Mouse (Mus musculus) hindbrain, embryonic 12.5 days (tissue): ENCODE results near the gene Toe1. TPM values are rescaled to one million over a fixed set of nuclear protein-coding genes. Genes with fewer than 3 reads are reported as not detected.

Experiments used
- ATAC-seq: fragments of 200-750 bp; cut with Nextera tagmentation; 2 replicates; pipeline ENCODE4 v1.8.0; 2017; ENCODE audit warnings: moderate TSS enrichment; ENCODE audit not compliant: low FRiP score
- H3K27ac ChIP-seq: fragments of 300-500 bp; sonication (generic); 2 replicates; pipeline ENCODE4 v1.5.1; 2016; ENCODE audit warnings: mild to moderate bottlenecking
- H3K27me3 ChIP-seq: fragments of 300-500 bp; sonication (generic); 2 replicates; pipeline ENCODE4 v1.6.1; 2016; ENCODE audit warnings: mild to moderate bottlenecking
- H3K36me3 ChIP-seq: fragments of 300-500 bp; sonication (generic); 2 replicates; pipeline ENCODE4 v1.6.1; 2016; ENCODE audit warnings: mild to moderate bottlenecking
- H3K4me1 ChIP-seq: fragments of 300-500 bp; sonication (generic); 2 replicates; pipeline ENCODE4 v1.6.1; 2016
- H3K4me2 ChIP-seq: fragments of 300-500 bp; sonication (generic); replicated peaks from 2 replicates; pipeline ENCODE4 v1.6.1; 2016; ENCODE audit warnings: mild to moderate bottlenecking
- H3K4me3 ChIP-seq: fragments of 300-500 bp; sonication (generic); 2 replicates; pipeline ENCODE4 v1.5.1; 2016; ENCODE audit warnings: mild to moderate bottlenecking
- H3K9ac ChIP-seq: fragments of 300-500 bp; sonication (generic); 2 replicates; pipeline ENCODE4 v1.6.1; 2016; ENCODE audit warnings: mild to moderate bottlenecking, moderate library complexity
- H3K9me3 ChIP-seq: fragments of 300-500 bp; sonication (generic); replicated peaks from 2 replicates; pipeline ENCODE4 v1.6.1; 2016; ENCODE audit warnings: mild to moderate bottlenecking
- WGBS: fragments of 180-500 bp; shearing (Covaris S2); methylation state at CpG from one replicate; pipeline ENCODE4 v1.1.7; 2016; 5-methylcytosine and 5-hydroxymethylcytosine counted together
- polyA plus RNA-seq: library from polyadenylated mRNA; unstranded; fragments of >200 nt; fragmentation: Nextera tagmentation; extraction: Ambion mirVana; gene quantifications from 2 replicates; pipeline ENCODE4 v1.2.1, GENCODE M21; 2016

Gene Toe1
- polyA plus RNA-seq, 1 experiment from 2014 or later, result 32.1 TPM

DNA sequence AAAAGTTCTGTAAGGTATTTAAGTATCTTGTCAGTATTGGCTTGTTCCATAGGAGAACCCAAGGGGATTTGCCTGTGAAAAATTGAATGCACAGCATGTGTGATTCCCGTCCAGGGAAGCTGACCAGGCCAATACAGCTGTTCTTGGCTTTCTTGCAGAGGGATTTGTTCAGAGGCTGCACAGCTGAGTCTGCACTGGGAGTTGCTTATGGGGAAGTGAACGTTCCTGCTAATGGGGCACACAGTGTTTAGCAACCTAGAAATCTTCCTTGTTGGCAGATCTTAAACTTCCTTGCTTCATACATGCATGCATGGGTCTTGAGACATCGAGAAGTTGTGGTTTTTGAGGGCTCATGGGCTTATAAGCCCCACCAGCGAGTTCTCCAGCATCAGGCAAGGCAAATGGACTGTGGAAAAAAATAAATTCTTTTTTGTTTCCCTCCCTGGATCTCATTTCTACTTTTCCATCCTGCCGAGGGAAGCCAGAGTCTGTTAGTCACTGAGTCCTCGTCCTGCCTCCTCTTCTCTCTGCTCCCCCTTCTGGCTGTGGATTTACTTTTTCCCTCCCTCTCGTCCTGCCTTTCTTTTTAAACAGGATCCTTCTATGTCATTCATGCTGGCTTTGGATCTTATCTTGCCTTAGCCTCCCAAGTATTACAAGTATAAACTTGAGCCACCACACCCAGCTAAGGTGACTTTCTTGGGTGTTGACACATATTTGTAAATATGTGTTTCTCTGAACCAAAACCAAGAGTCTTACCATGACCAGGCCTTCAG, 19.3 kb downstream of the Toe1 start:
- Histone ChIP-seq H3K27ac (no peak overlapping the region), H3K27me3 (no peaks in the 10 kb centered on the region), H3K9ac (no peak overlapping the region), H3K4me2 (no peak overlapping the region), H3K4me1 (peaks cover 3% of the 10 kb centered on the region; the same call in 1 of the 2 replicates), H3K9me3 (0 out of 2 replicates have a peak, but pooled peaks cover 2% of the 10 kb centered on the region), H3K36me3 (peaks cover 2% of the 10 kb centered on the region; the same call in 1 of the 2 replicates), H3K4me3 (no peak overlapping the region)
- 39% methylated on average over 7 of the region's 7 CpGs for WGBS
- no peak for ATAC-seq

DNA sequence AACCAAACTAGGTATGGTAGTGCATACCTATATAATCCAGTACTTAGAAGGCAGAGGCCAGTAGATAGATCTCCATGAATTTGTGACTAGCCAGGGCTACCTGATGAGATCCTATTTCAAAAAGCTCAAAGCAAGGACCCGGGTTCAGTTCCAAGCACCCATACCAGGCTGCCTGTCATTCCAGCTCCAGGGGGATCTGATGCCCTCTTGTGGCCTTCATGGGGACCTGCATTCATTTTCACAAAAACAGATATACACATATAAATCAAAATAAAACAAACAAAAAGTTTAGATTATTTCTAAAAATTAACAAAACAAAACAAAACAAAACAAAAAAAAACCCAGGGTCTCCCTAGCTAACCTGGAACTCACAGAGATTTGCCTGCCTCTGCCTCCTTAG, 20.9 kb downstream of the Toe1 start:
- H3K9ac ChIP-seq, result no peak overlapping the region
- peaks cover 2% of the 10 kb centered on the region; the same call in 1 of the 2 replicates for H3K36me3 ChIP-seq
- H3K4me2 ChIP-seq, result no peak overlapping the region
- no peak overlapping the region for H3K4me3 ChIP-seq
- no peaks in the 10 kb centered on the region for H3K27me3 ChIP-seq
- 0 out of 2 replicates have a peak, but pooled peaks cover 2% of the 10 kb centered on the region for H3K9me3 ChIP-seq
- peaks cover 9% of the 10 kb centered on the region for H3K4me1 ChIP-seq
- no peak overlapping the region for H3K27ac ChIP-seq
- WGBS, result 91% methylated on average over 1 of the region's 1 CpGs
- ATAC-seq, result no peak

DNA sequence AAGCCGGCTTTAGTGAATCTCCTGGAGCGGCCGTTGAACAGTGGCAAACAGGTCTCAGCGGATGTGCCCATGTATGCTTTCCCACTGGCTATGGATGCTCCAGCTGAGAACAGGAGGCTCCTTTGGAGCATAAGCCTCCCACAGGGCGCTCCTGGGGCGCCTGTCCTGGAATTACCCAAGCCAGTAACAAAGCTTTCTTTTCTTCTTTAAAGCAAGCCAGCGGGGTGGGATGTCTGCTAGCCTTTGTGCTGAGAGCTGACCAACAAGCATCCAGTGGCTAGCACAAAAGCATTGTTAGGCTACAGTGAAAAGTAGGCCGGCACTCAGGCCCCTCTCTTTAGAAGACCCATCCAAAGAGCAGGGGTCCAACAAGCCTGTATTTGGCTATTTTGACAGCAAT, 25.3 kb downstream of the Toe1 start:
- Histone ChIP-seq H3K36me3 (peaks cover 2% of the 10 kb centered on the region; the same call in 1 of the 2 replicates), H3K4me1 (peaks cover 6% of the 10 kb centered on the region), H3K4me2 (no peak overlapping the region), H3K4me3 (no peak overlapping the region), H3K9ac (0 out of 2 replicates have a peak overlapping the region, but pooled peaks have one; percentile 28), H3K9me3 (0 out of 2 replicates have a peak, but pooled peaks cover 2% of the 10 kb centered on the region), H3K27ac (no peak overlapping the region), H3K27me3 (no peaks in the 10 kb centered on the region)
- no peak for ATAC-seq
- WGBS, result 5% methylated on average over 8 of the region's 8 CpGs

DNA sequence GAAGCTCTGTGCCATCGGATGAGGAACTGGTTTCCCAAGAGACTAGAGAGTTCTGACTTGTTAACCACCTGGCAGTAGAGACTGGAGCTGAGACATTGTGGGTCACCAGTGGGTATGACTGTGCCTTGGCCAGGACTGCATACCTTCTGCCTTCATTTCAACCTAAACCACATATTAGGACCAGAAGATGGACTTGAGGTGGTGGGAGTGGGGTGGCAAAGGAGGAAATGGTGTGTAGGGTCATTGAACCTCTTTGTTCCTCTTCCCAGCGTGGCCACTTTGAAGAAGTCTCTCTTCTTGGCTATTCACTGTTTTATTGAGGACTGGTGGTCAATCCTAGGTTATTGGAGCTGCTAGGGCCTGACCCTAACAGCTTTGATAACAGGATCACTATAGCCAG, 26.1 kb downstream of the Toe1 start:
- Histone ChIP-seq H3K4me1 (peaks cover 6% of the 10 kb centered on the region), H3K27me3 (no peaks in the 10 kb centered on the region), H3K9me3 (no peaks in the 10 kb centered on the region), H3K9ac (no peak overlapping the region), H3K36me3 (no peaks in the 10 kb centered on the region; the same call in 1 of the 2 replicates), H3K27ac (no peak overlapping the region), H3K4me3 (no peak overlapping the region), H3K4me2 (no peak overlapping the region)
- WGBS, result 35% methylated on average over 2 of the region's 2 CpGs
- ATAC-seq, result no peak

DNA sequence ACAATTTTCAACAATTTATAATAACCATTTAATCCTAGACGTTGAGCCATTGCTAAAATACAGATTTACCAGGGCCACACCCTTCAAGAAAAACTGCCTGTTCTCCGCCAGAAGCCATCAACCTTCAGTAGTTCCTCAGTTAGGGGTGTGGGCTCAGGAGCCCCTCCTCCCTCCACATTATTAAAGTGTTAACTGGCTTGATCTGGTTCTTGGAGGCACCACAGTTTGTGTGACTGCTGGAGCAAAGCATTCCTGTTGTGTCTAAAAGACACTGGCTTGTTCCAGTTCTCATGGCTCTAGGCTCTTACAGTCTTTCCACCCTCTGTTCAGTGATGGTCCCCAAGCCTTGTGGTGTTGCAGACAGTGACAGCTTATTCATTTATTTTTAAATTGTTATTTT, 26.9 kb downstream of the Toe1 start:
- Histone ChIP-seq H3K4me3 (no peak overlapping the region), H3K27ac (no peak overlapping the region), H3K4me2 (no peak overlapping the region), H3K9ac (no peak overlapping the region), H3K36me3 (no peaks in the 10 kb centered on the region), H3K4me1 (peaks cover 6% of the 10 kb centered on the region), H3K9me3 (no peaks in the 10 kb centered on the region), H3K27me3 (no peaks in the 10 kb centered on the region)
- 89% methylated on average over 2 of the region's 2 CpGs for WGBS
- ATAC-seq, result no peak

DNA sequence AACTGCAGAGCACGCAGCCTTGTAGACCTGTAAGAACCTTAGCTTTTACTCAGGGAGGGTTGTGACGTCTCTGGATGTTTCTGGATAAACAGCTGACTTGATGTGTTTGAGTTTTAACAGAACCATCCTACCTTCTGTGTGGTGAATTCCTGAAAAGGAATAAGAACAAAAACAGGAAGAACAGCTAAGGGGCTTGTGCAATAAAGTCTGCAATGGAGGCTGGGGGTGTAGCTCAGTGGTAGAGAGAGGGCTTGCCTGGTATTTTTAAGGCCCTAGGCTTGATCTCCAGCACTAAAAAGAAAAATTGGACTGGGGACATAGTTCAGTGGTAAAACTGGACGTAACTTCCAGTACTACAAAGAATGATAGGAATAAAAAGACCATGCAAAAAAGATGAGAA, 30.4 kb downstream of the Toe1 start:
- Histone ChIP-seq H3K9ac (no peak overlapping the region), H3K36me3 (no peaks in the 10 kb centered on the region), H3K27me3 (no peaks in the 10 kb centered on the region), H3K4me1 (peaks cover 1% of the 10 kb centered on the region), H3K27ac (no peak overlapping the region), H3K4me2 (no peak overlapping the region), H3K9me3 (no peaks in the 10 kb centered on the region), H3K4me3 (no peak overlapping the region)
- WGBS, result 86% methylated on average over 3 of the region's 3 CpGs
- no peak for ATAC-seq

DNA sequence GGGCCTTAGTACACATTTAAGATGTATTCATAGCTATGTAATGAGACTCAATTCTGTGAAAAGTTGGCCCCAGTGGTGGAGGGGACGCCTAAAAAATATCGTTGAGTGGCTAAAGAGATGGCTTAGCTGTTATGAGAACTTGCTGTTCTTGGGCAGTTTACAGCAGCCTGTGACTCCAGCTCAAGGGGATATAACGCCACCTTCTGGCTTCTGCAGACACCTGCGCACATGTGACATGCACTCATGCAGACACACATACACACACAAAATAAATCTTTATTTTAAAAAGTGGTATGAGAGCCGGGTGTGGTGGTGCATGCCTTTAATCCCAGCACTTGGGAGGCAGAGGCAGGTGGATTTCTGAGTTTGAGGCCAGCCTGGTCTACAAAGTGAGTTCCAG, 31.0 kb downstream of the Toe1 start:
- no peak overlapping the region for H3K27ac ChIP-seq
- H3K27me3 ChIP-seq, result no peaks in the 10 kb centered on the region
- no peaks in the 10 kb centered on the region for H3K9me3 ChIP-seq
- no peak overlapping the region for H3K4me2 ChIP-seq
- no peak overlapping the region for H3K4me3 ChIP-seq
- H3K36me3 ChIP-seq, result no peaks in the 10 kb centered on the region
- no peak for ATAC-seq
- no peak overlapping the region for H3K9ac ChIP-seq
- no peaks in the 10 kb centered on the region for H3K4me1 ChIP-seq
- WGBS, result 93% methylated on average over 5 of the region's 5 CpGs

DNA sequence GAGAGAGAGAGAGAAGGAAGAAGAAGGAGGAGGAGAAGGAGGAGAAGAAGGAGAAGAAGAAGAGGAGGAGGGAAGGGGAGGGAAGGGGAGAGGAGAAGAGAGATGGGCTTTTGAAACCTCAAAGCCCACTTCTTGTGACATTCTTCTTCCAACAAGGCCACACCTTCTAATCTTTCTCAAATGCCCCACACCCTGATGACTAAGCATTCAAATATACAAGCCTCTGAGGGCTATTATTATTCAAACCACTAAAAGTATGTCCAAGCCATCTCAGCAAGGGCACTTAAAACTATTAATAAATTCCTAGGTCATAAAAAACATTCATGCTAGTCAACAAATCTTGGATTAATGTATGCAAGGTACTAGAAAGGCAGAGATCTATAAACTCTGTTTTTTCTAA, 38.4 kb downstream of the Toe1 start:
- no peaks in the 10 kb centered on the region for H3K27me3 ChIP-seq
- no peaks in the 10 kb centered on the region for H3K36me3 ChIP-seq
- no peak overlapping the region for H3K27ac ChIP-seq
- no peak overlapping the region for H3K9ac ChIP-seq
- no peak overlapping the region for H3K4me3 ChIP-seq
- H3K9me3 ChIP-seq, result no peaks in the 10 kb centered on the region
- H3K4me1 ChIP-seq, result no peaks in the 10 kb centered on the region
- no peak overlapping the region for H3K4me2 ChIP-seq
- ATAC-seq, result no peak

DNA sequence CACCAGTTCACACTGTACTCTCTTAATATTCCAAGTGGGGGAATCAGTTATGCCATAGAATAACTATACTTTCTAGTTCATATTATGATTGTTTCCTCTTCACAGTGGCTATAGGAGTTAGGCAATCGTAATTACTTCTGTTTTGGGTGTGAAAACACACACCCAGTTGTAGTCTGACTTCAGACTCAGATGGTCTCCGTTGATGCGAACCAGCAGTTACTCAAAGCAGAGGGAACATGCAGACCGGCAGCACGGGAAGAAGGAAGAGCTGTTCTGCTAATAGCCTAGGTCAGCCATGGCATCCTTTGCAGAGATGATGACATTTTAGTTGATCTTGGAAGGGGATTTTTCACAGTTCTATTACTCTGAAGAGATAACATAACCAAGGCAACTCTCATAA, 38.9 kb downstream of the Toe1 start:
- Histone ChIP-seq H3K9me3 (no peaks in the 10 kb centered on the region), H3K4me3 (no peak overlapping the region), H3K36me3 (no peaks in the 10 kb centered on the region), H3K4me1 (no peaks in the 10 kb centered on the region), H3K27ac (no peak overlapping the region), H3K27me3 (no peaks in the 10 kb centered on the region), H3K4me2 (no peak overlapping the region), H3K9ac (no peak overlapping the region)
- no peak for ATAC-seq
- 89% methylated on average over 5 of the region's 5 CpGs for WGBS

DNA sequence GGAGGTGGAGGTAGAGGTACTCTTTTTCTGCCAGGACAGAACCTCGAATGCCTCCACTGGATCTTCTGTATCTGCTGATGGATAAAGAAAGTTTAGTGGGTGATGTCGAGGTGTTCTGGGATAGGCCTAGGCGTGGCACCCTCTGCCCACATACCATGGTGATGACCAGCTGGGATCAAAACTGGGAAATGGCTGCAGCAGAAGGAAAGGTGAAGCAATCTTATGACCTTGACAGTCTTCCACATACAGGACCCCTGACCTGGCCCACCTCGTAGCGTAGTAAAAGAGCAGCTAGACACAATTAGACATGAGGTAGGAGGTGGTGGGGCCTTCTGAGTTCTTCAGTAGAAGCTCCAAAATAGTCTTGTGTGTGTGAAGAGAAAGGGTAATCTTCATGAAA, 43.4 kb downstream of the Toe1 start:
- Histone ChIP-seq H3K4me2 (no peak overlapping the region), H3K9ac (no peak overlapping the region), H3K9me3 (no peaks in the 10 kb centered on the region), H3K4me1 (no peaks in the 10 kb centered on the region), H3K27me3 (no peaks in the 10 kb centered on the region), H3K4me3 (no peak overlapping the region), H3K36me3 (no peaks in the 10 kb centered on the region), H3K27ac (no peak overlapping the region)
- no peak for ATAC-seq
- WGBS, result 95% methylated on average over 5 of the region's 5 CpGs

DNA sequence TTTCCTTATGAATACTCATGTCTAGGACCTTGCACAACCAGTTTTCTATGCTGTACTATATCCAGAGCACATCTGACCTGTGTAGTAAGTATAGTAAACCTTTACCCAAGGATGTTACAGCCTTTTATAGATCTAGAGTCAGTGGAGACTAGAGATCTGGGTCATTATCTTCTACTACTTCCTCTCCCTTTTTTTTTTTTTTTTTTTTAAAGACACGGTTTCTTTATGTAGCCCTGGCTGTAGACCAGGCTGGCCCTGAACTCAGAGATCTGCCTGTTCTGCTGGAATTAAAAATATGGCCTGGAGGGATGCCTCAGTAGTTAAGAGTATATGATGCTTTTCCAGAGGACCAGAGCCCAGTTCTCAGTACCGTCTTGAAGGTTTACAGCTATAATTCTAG, 45.5 kb downstream of the Toe1 start:
- no peaks in the 10 kb centered on the region for H3K4me1 ChIP-seq
- H3K27me3 ChIP-seq, result no peaks in the 10 kb centered on the region
- no peaks in the 10 kb centered on the region for H3K9me3 ChIP-seq
- no peaks in the 10 kb centered on the region for H3K36me3 ChIP-seq
- ATAC-seq, result no peak
- H3K4me2 ChIP-seq, result no peak overlapping the region
- no peak overlapping the region for H3K9ac ChIP-seq
- WGBS, result 80% methylated on average over 2 of the region's 2 CpGs
- no peak overlapping the region for H3K27ac ChIP-seq
- no peak overlapping the region for H3K4me3 ChIP-seq

DNA sequence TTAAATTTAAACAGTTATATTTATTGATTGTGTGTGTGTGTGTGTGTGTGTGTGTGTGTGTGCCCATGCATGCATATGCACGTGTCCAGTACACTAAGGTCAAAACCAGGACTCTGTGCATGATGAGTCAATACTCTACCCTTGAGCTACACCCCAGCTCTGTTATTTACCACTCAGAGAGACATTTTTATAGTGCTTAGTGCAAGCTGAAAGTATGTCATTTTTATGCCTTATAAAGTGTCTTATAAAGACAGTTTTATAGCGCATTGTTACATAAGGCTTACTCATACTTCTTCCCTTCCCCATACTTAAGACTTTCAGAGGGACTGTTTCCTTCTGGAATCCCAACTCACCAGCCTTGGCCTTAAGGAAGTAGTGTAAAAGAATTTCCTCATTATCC, 57.7 kb downstream of the Toe1 start:
- H3K4me2 ChIP-seq, result no peak overlapping the region
- 90% methylated on average over 2 of the region's 2 CpGs for WGBS
- H3K4me1 ChIP-seq, result no peaks in the 10 kb centered on the region
- H3K36me3 ChIP-seq, result no peaks in the 10 kb centered on the region
- H3K9me3 ChIP-seq, result no peaks in the 10 kb centered on the region
- no peak for ATAC-seq
- no peak overlapping the region for H3K9ac ChIP-seq
- H3K27me3 ChIP-seq, result no peaks in the 10 kb centered on the region
- no peak overlapping the region for H3K4me3 ChIP-seq
- no peak overlapping the region for H3K27ac ChIP-seq
